In the genomic region with DNA sequence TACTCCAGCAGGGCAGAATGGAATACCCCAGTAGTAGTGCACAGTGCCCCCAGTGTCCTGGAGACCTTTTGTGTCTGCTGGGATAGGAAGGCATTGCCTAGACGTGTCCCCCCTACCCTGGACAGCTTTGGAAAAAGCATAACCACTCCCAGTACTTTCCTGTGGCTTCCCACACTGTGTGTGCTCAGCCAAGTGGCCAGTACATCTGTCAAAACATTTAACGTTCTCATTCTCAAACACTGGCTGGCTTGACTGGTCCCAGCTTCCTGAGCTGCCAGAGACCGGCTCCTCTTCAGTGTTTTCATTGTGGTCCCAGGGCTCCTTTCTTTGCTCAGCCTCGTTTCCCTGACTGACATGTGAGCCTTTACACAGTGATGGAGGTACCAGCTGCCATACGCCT, we compare ENCODE assay signal across 33 mouse cellular contexts. TPM values are rescaled to one million over a fixed set of nuclear protein-coding genes. Genes with fewer than 3 reads are reported as not detected.
DNase-seq lines count a peak whose midpoint lies in the region; ATAC-seq and TF ChIP-seq lines count a peak whose summit lies in the region.
"Had no signal": no experiment of that assay in that cellular context is flagged by ENCODE, and none has a peak within 500 bp of the region (broad histone marks: within the 10 kb centered on the region; RNA-seq: fewer than 3 reads in every experiment).

No protein-coding gene starts in this region.

- no peaks in the 10 kb centered on the region for H3K27me3 ChIP-seq in midbrain, embryonic 13.5 days
- H3K27me3 ChIP-seq: CH12.LX; kidney, embryonic 15.5 days; limb, embryonic 13.5 days; liver, embryonic 13.5 days; midbrain, embryonic 12.5 days; neural tube, embryonic 12.5 days had no signal

- no peak overlapping the region for H3K9ac ChIP-seq in ES-E14 (ENCODE audit: insufficient read depth, low read depth, low read length, poor library complexity, severe bottlenecking)
- no peak overlapping the region for H3K9ac ChIP-seq in midbrain, embryonic 13.5 days (replicated peaks)
- H3K9ac ChIP-seq: kidney, embryonic 15.5 days; limb, embryonic 13.5 days; liver, embryonic 13.5 days; midbrain, embryonic 12.5 days; neural tube, embryonic 12.5 days had no signal

- WGBS in midbrain, embryonic 13.5 days = 52% methylated on average over 5 of the region's 5 CpGs

- DNase-seq in gastrocnemius, postnatal 14 days = peak; percentile 3
- DNase-seq in gastrocnemius, adult 8-10 months (ENCODE audit: low spot score in 2 of 2) = no peak
- DNase-seq in ES-E14 (ENCODE audit: low read depth, low spot score) = no peak
- peak; percentile 49 for DNase-seq in mesoderm, embryonic 11.5 days (ENCODE audit: low read depth, low spot score)
- DNase-seq in testis, postnatal 10 days (ENCODE audit: low spot score) = no peak
- DNase-seq: adrenal gland, postnatal 10 days; B cell, adult 2 months; cerebellum, adult 9-11 months; heart, postnatal 10 days; kidney, postnatal 36 days; liver, embryonic 13.5 days; lung, adult 2 months; lung, postnatal 14 days; thymus, postnatal 14 days had no signal

- 0 out of 2 replicates have a peak overlapping the region, but pooled peaks have one; percentile 4 for H3K27ac ChIP-seq in ES-E14 (ENCODE audit: insufficient read depth, low read depth, low read length, poor library complexity, severe bottlenecking)
- H3K27ac ChIP-seq in brown adipose tissue, adult 24 weeks (replicated peaks; ENCODE audit: low read depth, low read length) = peak overlapping the region; percentile 37; the same call in 1 of the 2 replicates
- H3K27ac ChIP-seq in midbrain, embryonic 13.5 days = no peak overlapping the region
- H3K27ac ChIP-seq: forebrain, embryonic 10.5 days; kidney, embryonic 15.5 days; limb, embryonic 13.5 days; liver, embryonic 13.5 days; midbrain, embryonic 12.5 days; neural tube, embryonic 12.5 days had no signal

- in situ Hi-C loops in ES-E14 (cut with MboI; ENCODE audit: low sequenced_read_pairs in 2 of 2, unreplicated experiment in 2 of 2) = no loop called here

- no peak overlapping the region for H3K4me3 ChIP-seq in ES-E14 (ENCODE audit: insufficient read depth in 1 of 2, low read depth in 1 of 2, low read length in 2 of 2, poor library complexity in 1 of 2, severe bottlenecking in 1 of 2)
- H3K4me3 ChIP-seq in brown adipose tissue, adult 24 weeks (ENCODE audit: insufficient read depth, low read depth, low read length) = no peak overlapping the region
- H3K4me3 ChIP-seq in midbrain, embryonic 13.5 days (replicated peaks) = no peak overlapping the region
- H3K4me3 ChIP-seq: forebrain, embryonic 10.5 days; kidney, embryonic 15.5 days; limb, embryonic 13.5 days; liver, embryonic 13.5 days; midbrain, embryonic 12.5 days; neural tube, embryonic 12.5 days had no signal

- peaks cover 6% of the 10 kb centered on the region for H3K36me3 ChIP-seq in ES-E14 (ENCODE audit: control insufficient read depth, insufficient read depth, low read length, poor library complexity, severe bottlenecking)
- H3K36me3 ChIP-seq in midbrain, embryonic 13.5 days = peaks cover 18% of the 10 kb centered on the region; the same call in 1 of the 2 replicates

- intact Hi-C loops in gastrocnemius, postnatal 14 days (cut with DNase I; ENCODE audit: low total_unique reads) = no loop called here

- H3K4me1 ChIP-seq in ES-E14 (ENCODE audit: control insufficient read depth in 2 of 2, insufficient read depth in 2 of 2, low read length in 2 of 2, poor library complexity in 1 of 2) = no peaks in the 10 kb centered on the region
- no peaks in the 10 kb centered on the region for H3K4me1 ChIP-seq in brown adipose tissue, adult 24 weeks (ENCODE audit: control insufficient read depth, insufficient read depth, insufficient read length, low read length)
- H3K4me1 ChIP-seq in midbrain, embryonic 13.5 days (replicated peaks) = no peaks in the 10 kb centered on the region
- H3K4me1 ChIP-seq: kidney, embryonic 15.5 days; limb, embryonic 13.5 days; liver, embryonic 13.5 days; midbrain, embryonic 12.5 days; neural tube, embryonic 12.5 days had no signal

- no peaks in the 10 kb centered on the region for H3K9me3 ChIP-seq in ES-E14 (ENCODE audit: control insufficient read depth, insufficient read depth, low read depth, low read length)
- no peaks in the 10 kb centered on the region for H3K9me3 ChIP-seq in midbrain, embryonic 13.5 days
- H3K9me3 ChIP-seq: forebrain, embryonic 10.5 days; kidney, embryonic 15.5 days; limb, embryonic 13.5 days; liver, embryonic 13.5 days; midbrain, embryonic 12.5 days; neural tube, embryonic 12.5 days had no signal

- no peak overlapping the region for H3K4me2 ChIP-seq in midbrain, embryonic 13.5 days (replicated peaks)
- H3K4me2 ChIP-seq: heart, embryonic 11.5 days; kidney, embryonic 15.5 days; limb, embryonic 13.5 days; liver, embryonic 13.5 days; midbrain, embryonic 12.5 days; neural tube, embryonic 12.5 days had no signal

- ATAC-seq in midbrain, embryonic 13.5 days = no peak
- ATAC-seq: intestine, postnatal 0 days had no signal

TF ChIP-seq in ES-E14, 5 proteins besides CTCF, POLR2A, EP300 and RAD21:
- TF ChIP-seq CHD2 (IDR thresholded peaks at IDR 0.05; ENCODE audit: low read depth, low read length) = no peak
TF ChIP-seq in ES-E14: peak in this region for 0.

RNA-seq across cellular contexts. Expression of gene Uimc1, which starts 24.5 kb away (rescaled TPM):
- 10 to 100 TPM; 13.9 to 15.3 TPM for total RNA-seq in gastrocnemius, postnatal 14 days (2021)
- 10 to 100 TPM; 10.0 to 14.3 (median 12.3) TPM for total RNA-seq in gastrocnemius, adult 8-10 months (2022)
- 70.9 and 77.6 TPM in 2 replicates for total RNA-seq in ES-E14 (2012; rRNA removed)
- polyA plus RNA-seq in brown adipose tissue, adult 24 weeks (2012; ENCODE audit: insufficient read depth, insufficient read length, missing spikeins) = 16.8 and 21.5 TPM in 2 replicates
- 21.6 and 23.1 TPM in 2 replicates for polyA plus RNA-seq in midbrain, embryonic 13.5 days (2015; fragmentation: Nextera tagmentation; extraction: Ambion mirVana)

RNA-seq across cellular contexts. Expression of gene Zfp346, which starts 29.5 kb away (rescaled TPM):
- total RNA-seq in gastrocnemius, postnatal 14 days (2021) = 10 to 100 TPM; 10.2 to 11.2 TPM
- 10 to 100 TPM; 13.0 to 15.8 (median 14.1) TPM for total RNA-seq in gastrocnemius, adult 8-10 months (2022)
- total RNA-seq in ES-E14 (2012; rRNA removed) = 33.9 and 36.0 TPM in 2 replicates
- polyA plus RNA-seq in brown adipose tissue, adult 24 weeks (2012; ENCODE audit: insufficient read depth, insufficient read length, missing spikeins) = 3.0 and 4.4 TPM in 2 replicates
- 26.6 and 27.5 TPM in 2 replicates for polyA plus RNA-seq in midbrain, embryonic 13.5 days (2015; fragmentation: Nextera tagmentation; extraction: Ambion mirVana)

RNA-seq across cellular contexts. Expression of gene Hk3, which starts 54.4 kb away (rescaled TPM):
- total RNA-seq in gastrocnemius, postnatal 14 days (2021) = under 1 TPM; 0.45 to 0.80 TPM
- under 1 TPM; 0.25 to 0.46 (median 0.31) TPM for total RNA-seq in gastrocnemius, adult 8-10 months (2022)
- 0.04 and 0.05 TPM in 2 replicates for total RNA-seq in ES-E14 (2012; rRNA removed)
- polyA plus RNA-seq in brown adipose tissue, adult 24 weeks (2012; ENCODE audit: insufficient read depth, insufficient read length, missing spikeins) = 0.59 and 1.4 TPM in 2 replicates
- polyA plus RNA-seq in midbrain, embryonic 13.5 days (2015; fragmentation: Nextera tagmentation; extraction: Ambion mirVana) = 0.87 and 1.1 TPM in 2 replicates

RNA-seq across cellular contexts. Expression of gene Gm17617, which starts 57.8 kb away (rescaled TPM):
- total RNA-seq in gastrocnemius, postnatal 14 days (2021) = not detected
- not detected for total RNA-seq in gastrocnemius, adult 8-10 months (2022)
- not detected in 2 replicates for total RNA-seq in ES-E14 (2012; rRNA removed)
- polyA plus RNA-seq in brown adipose tissue, adult 24 weeks (2012; ENCODE audit: insufficient read depth, insufficient read length, missing spikeins) = not detected in 2 replicates
- polyA plus RNA-seq in midbrain, embryonic 13.5 days (2015; fragmentation: Nextera tagmentation; extraction: Ambion mirVana) = not detected in 2 replicates
- total RNA-seq: adrenal gland, postnatal 10 days; CH12.LX; heart, postnatal 10 days; layer of hippocampus, adult 8-10 months; left cerebral cortex, postnatal 25 days; megakaryocyte progenitor cell, adult 5-6 weeks; monocyte, adult 5-6 weeks had no signal
- polyA plus RNA-seq: cortical plate, adult 2 months; forebrain, embryonic 10.5 days; gonadal fat pad, adult 2 months; heart, embryonic 11.5 days; hindbrain, embryonic 11.5 days; intestine, postnatal 0 days; kidney, embryonic 15.5 days; limb, embryonic 13.5 days; liver, embryonic 13.5 days; lung, adult 2 months; midbrain, embryonic 12.5 days; neural tube, embryonic 12.5 days; spleen, adult 2 months; testis, adult 2 months had no signal

Comparison
In these comparisons a context has a peak if more than half of its experiments do, and no peak if none do; other contexts are left out.
1. DNase-seq: peak in gastrocnemius, postnatal 14 days (single experiment) and mesoderm, embryonic 11.5 days (single experiment); none in gastrocnemius, adult 8-10 months (0 of 2), ES-E14 (single experiment) and testis, postnatal 10 days (single experiment).